Mouse (Mus musculus) forebrain, postnatal 0 days (tissue): ENCODE results near the gene Fam155a. TPM values are rescaled to one million over a fixed set of nuclear protein-coding genes. Genes with fewer than 3 reads are reported as not detected.
A peak's percentile ranks its signal among the peaks of the same experiment; 100 is the strongest.

Experiments
- ATAC-seq: fragments of 200-750 bp; cut with Nextera tagmentation; 2 replicates; pipeline ENCODE4 v1.8.0; 2017; ENCODE audit warnings: mild to moderate bottlenecking, moderate library complexity
- DNase-seq: peaks from one replicate; pipeline ENCODE4 v3.0.0-alpha.2; 2015
- H3K27ac ChIP-seq: fragments of 300-500 bp; sonication (generic); 2 replicates; pipeline ENCODE4 v1.5.1; 2014; ENCODE audit warnings: low read depth, mild to moderate bottlenecking, antibody characterized with exemption, low read length, moderate library complexity, mixed read lengths
- H3K27me3 ChIP-seq: fragments of 300-500 bp; sonication (generic); 2 replicates; pipeline ENCODE4 v1.6.1; 2014; ENCODE audit warnings: mild to moderate bottlenecking, low read length, mixed read lengths; ENCODE audit not compliant: insufficient read depth
- H3K36me3 ChIP-seq: fragments of 300-500 bp; sonication (generic); 2 replicates; pipeline ENCODE4 v1.6.1; 2014; ENCODE audit warnings: mild to moderate bottlenecking, moderate library complexity; ENCODE audit not compliant: insufficient read depth
- H3K4me1 ChIP-seq: fragments of 300-500 bp; sonication (generic); 2 replicates; pipeline ENCODE4 v1.6.1; 2014; ENCODE audit warnings: antibody characterized with exemption; ENCODE audit not compliant: insufficient read depth
- H3K4me2 ChIP-seq: fragments of 300-500 bp; sonication (generic); 2 replicates; pipeline ENCODE4 v1.6.1; 2014; ENCODE audit warnings: low read depth, mild to moderate bottlenecking, moderate library complexity
- H3K4me3 ChIP-seq: fragments of 300-500 bp; sonication (generic); 2 replicates; pipeline ENCODE4 v1.5.1; 2014; ENCODE audit warnings: low read depth, low read length, mixed read lengths
- H3K9ac ChIP-seq: fragments of 300-500 bp; sonication (generic); 2 replicates; pipeline ENCODE4 v1.6.1; 2014; ENCODE audit warnings: mild to moderate bottlenecking
- H3K9me3 ChIP-seq: fragments of 300-500 bp; sonication (generic); 2 replicates; pipeline ENCODE4 v1.6.1; 2016; ENCODE audit warnings: low read length
- CTCF ChIP-seq: sonication (generic); IDR thresholded peaks from 2 replicates; pipeline ENCODE4 v1.5.1; 2016; ENCODE audit warnings: antibody characterized with exemption, control low read depth, low read depth
- WGBS: fragments of 180-500 bp; shearing (Covaris S2); extraction: QIAGEN DNeasy Blood & Tissue Kit; methylation state at CpG from one replicate; pipeline ENCODE4 v1.1.7; 2014; 5-methylcytosine and 5-hydroxymethylcytosine counted together
- microRNA-seq, 2 experiments: library from miRNA; unstranded; fragments of <30 nt; microRNA quantifications; one replicate each; pipeline ENCODE4; 2016
- polyA plus RNA-seq: library from polyadenylated mRNA; unstranded; fragments of >200 nt; fragmentation: Nextera tagmentation; extraction: Ambion mirVana; gene quantifications from 2 replicates; pipeline ENCODE4 v1.2.1, GENCODE M21; 2015
- total RNA-seq: library from RNA; depleted of rRNA; stranded (reverse); fragments of >200 nt; gene quantifications from 2 replicates; pipeline ENCODE4 v1.2.3, GENCODE M21; 2014; rRNA removed

Gene Fam155a
- total and polyA plus RNA-seq, 2 experiments from 2014 or later = 29.0 to 105 TPM

DNA sequence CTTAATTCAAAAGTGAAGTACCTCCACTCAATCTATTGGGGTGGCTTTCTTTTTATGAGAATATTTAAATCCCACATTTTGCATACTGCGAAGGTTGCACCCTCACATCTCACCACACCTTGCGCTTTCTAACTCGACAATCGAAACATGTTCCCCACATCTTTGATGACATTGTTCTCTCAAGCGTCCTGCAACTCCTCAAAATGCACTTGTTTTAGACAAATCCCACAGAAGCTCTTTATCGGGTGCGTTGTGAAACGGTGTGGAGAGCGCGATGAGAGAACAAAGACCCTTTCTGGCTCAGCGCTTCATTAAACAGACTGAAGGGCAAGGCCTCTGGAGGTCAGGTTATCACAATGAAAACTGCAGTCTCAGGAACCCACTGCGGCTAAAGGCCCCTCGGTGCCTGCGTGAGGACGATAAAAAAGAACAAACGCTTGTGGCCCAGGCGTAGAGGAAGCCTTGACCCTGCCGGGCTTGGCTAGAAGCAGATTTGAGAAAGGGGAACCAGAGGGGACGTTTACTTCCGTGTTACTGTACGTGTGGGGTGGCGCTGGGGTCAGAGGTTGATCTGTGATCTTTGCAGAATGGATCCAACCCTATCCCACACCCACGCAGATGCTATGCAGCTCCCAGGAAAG lies 613.7 kb downstream of the Fam155a start:
- Histone ChIP-seq H3K36me3 (no peaks in the 10 kb centered on the region), H3K9me3 (no peaks in the 10 kb centered on the region), H3K4me1 (peaks cover 6% of the 10 kb centered on the region; the same call in 1 of the 2 replicates), H3K4me2 (peak overlapping the region; percentile 16; the same call in 1 of the 2 replicates), H3K4me3 (no peak overlapping the region), H3K27ac (no peak overlapping the region), H3K9ac (no peak overlapping the region), H3K27me3 (no peaks in the 10 kb centered on the region)
- ATAC-seq = no peak
- peak; percentile 44 for DNase-seq
- 9% methylated on average over 23 of the region's 23 CpGs for WGBS
- no peak for TF ChIP-seq CTCF

Small RNAs within 50 kb of the gene (microRNA-seq; reads per million reads assigned to microRNA genes)
- gene Gm47312 = 0 to 0.12 reads per million in 2 experiments

Other genes starting within 250 kb of the Fam155a start
- not detected in 2 replicates for gene Gm10217, start 93.1 kb upstream of the Fam155a start, total RNA-seq
- not detected in 2 replicates for gene Gm10217, start 93.1 kb upstream of the Fam155a start, polyA plus RNA-seq
- gene Lig4, start 206.5 kb upstream of the Fam155a start, total RNA-seq = 3.1 and 3.6 TPM in 2 replicates
- 4.0 and 6.4 TPM in 2 replicates for gene Lig4, start 206.5 kb upstream of the Fam155a start, polyA plus RNA-seq
- gene Abhd13, start 206.5 kb upstream of the Fam155a start, total RNA-seq = 25.0 and 30.9 TPM in 2 replicates
- 13.0 TPM in 2 replicates for gene Abhd13, start 206.5 kb upstream of the Fam155a start, polyA plus RNA-seq
- gene Tnfsf13b, start 235.3 kb upstream of the Fam155a start, total RNA-seq = 0.31 and 0.33 TPM in 2 replicates
- 0.30 and 0.36 TPM in 2 replicates for gene Tnfsf13b, start 235.3 kb upstream of the Fam155a start, polyA plus RNA-seq